Mouse (Mus musculus) layer of hippocampus, postnatal 14 days (tissue): ENCODE data around the gene Lpar1. TPM values are rescaled to one million over a fixed set of nuclear protein-coding genes. Genes with fewer than 3 reads are reported as not detected.

Experiments
- DNase-seq, 2 experiments: peaks; one replicate each; pipeline ENCODE4 v3.0.0; 2021 to 2022; ENCODE audit warnings: low spot score in 2 of 2, mixed read lengths in 1 of 2
- microRNA-seq, 2 experiments: library from miRNA; unstranded; fragments of <30 nt; microRNA quantifications; one replicate each; pipeline ENCODE4 v1.2.0; 2021
- total RNA-seq, 2 experiments: library from RNA; stranded (reverse); gene quantifications; 2 replicates each; pipeline ENCODE4 v1.2.3; 2021

The Lpar1 gene
- total RNA-seq, 2 experiments from 2014 or later = 19.2 to 20.9 TPM

DNA sequence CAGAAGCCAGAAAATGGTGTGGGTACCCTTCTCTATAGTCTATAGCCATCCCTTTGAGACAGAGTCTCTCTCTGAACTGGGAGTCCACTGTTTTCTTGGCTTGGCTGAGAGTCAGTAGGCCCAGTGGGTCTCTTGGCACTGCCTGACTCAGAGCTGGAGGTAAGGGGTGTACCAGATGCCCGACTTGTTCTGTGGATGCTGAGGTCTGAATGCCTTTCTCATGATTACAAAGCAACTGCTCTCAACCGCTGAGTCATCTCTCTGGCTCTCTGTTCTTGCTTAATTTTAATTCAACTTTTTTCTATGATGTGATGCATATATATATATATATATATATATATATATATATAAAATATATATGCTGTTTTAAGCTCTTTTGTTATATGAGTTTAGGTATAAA is 91.1 kb downstream of the Lpar1 start:
- DNase-seq = no peak

DNA sequence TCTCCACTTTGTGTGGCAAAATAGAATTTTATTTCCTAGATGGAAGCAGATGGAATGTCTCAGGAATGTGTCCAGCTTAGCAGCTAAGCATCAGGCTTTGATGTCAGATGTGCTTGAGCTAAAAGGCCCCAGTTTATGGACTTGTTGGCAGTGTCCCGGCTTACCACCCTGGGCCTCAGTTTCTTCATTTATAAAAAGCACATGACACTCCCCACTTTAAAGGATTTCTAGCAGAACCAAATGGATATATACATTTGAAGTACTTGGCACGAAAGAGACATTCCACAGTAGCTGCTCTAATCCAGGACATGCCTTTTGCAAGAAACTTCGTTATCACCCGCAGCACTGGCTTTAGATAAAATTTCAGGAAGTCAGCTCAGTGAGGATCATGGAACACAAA is 100.4 kb downstream of the Lpar1 start:
- no peak for DNase-seq

DNA sequence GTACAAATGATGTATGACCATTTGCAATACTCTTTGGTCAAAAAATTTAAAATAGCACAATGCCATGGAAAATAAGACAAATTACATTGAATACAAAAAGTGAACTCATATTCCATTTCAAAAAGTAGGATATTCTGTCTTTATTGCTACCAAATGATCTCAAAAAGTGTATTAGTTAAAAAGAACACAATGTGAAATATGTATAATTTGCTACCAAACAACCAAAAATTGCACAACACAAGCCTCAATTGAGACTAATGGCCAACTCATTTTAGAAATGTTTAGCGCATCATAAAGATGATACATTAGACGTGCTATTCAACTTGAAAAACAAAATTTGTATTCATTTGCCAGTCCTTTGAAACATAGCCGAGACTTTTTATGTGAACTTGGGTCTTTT is 104.9 kb downstream of the Lpar1 start:
- no peak for DNase-seq

DNA sequence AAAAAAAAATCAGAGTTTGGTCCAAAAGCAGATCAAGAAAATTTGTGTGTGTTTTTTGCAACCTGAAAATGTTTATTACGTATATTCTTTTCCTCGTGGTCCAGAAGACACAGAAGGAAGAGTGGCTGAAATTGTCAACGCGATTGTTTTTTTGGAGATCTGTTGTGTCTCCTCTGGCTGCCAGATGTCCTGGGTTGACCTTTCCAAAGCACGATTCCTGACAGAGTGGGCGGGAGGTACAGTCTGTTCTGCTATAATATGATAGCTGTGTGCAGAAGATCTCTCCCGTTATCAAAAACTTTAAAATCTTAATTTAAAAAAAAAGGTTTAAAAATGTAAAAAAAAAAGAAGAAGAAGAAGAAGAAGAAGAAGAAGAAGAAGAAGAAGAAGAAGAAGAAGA is 105.9 kb downstream of the Lpar1 start:
- DNase-seq = peak in 1 of 2 experiments; percentile 15

DNA sequence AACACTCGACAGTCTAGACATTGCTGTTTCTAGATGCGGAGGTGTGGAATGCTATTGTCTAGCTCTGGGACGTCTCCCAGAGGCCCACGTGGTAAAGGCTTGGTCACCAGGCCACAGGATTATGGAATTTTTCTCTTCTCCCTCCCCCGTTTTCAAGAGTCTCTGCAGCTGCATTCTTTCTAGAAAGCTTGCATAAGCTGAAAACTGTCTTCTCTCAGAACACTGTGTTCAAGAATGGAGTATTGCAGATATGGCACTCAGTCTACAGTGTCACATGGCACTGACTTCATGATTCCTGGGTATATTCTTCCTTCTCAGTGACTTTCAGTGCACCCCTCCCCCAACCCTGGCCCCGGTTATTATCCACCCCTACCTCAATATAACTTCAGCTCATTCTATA is 107.9 kb downstream of the Lpar1 start:
- DNase-seq = no peak

DNA sequence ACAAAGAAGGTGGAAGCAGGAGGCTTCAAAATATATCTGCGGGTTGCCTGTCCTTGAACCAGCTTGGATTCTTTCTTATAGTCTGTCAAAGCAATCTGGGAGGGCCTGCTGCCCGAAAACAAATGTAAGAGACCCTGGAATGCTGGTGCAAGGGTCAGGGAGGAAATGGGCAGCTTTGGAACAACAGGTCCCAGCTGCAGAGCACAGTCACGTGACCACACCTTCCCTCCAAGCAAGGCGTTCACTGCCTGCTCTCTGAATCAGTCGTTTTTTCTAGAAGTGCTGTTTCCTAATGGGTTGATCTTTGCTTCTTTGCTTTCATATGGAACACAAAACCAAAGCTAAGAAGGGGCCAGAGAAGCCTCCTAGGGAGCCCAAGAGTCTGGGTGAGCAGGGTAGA is 111.4 kb downstream of the Lpar1 start:
- DNase-seq = no peak

DNA sequence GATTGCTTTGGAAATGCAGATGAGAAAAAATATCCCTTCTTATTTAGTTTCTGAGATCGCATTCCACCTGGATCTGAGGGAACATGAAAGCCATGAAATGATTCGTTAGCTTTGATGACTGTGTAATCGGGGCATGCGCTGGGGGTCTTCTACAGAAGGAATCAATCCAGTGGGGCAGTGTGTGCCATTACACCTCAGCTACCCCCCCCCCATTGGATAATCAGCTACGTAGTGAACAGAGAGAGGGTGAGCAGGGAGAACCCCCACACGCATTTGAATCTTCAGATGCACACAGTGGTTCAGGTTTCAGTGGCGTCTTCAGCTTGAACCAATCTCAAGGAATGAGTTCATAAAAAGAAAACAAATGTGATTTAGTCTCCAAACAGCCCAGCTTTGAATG is 115.0 kb downstream of the Lpar1 start:
- DNase-seq = no peak

DNA sequence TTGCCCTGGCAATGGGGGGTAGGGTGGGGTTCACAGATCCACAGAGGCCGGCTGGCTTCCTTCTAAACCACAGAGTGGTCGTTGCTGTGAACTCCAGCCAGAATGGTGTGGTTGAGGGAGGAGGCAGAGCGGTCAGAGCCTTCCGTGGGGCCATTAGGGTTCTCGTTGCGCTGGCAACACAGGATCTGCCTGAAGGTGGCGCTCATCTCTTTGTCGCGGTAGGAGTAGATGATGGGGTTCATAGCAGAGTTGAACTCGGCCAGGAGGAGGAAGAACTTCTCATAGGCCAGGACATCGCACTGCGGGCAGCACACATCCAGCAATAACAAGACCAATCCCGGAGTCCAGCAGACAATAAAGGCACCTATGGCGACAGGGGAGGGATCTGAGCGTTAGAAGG is 116.4 kb downstream of the Lpar1 start:
- DNase-seq = no peak

DNA sequence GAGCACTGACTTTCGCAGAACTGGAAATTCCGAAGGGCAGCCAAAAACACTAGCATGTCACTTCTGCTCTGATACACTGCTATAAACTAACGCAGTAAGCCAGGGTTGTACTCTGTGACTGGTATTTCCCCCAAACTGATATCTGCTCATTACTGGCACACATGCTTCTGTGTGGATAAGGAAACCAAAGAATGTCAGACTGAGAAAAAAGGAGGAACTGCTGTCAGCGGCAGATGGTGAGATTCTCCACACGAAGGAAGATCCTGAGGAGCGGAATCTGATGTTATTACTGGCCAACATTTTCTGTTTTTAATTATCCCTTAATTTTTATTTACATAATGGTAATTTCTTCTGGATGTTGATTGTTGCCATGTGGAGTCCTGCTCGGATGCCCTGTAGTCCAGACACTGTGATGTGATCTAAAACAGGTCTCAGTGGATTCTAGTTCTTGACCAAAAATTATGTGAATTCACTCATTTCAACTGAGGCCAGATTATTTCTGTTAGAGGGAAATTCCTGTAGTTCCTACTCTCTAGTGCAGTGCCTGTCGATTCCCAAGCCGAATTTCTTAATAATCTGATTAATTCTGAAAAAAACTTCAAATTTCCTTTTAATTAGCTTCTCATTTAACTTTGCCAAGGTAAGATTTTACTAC is 130.3 kb downstream of the Lpar1 start:
- no peak for DNase-seq

DNA sequence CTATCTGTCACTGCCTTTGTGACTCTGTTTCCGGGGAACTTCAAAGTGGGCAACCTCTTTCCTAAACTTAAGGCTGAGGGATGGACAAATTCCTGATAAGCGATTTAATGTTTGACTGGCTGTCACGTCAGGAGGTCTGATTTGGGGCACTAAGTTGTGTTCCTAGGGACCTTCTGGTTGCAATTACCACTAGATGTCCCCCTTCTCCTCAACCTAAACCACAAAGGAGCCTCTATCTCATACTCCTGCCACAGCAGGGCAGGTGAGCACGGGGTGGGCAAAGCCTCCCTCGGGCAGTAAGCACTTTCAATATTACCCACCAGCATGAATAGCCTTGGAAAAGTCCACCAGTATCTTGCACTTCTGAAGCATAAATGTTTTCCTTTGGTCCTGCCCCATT is 134.5 kb downstream of the Lpar1 start:
- DNase-seq = no peak

DNA sequence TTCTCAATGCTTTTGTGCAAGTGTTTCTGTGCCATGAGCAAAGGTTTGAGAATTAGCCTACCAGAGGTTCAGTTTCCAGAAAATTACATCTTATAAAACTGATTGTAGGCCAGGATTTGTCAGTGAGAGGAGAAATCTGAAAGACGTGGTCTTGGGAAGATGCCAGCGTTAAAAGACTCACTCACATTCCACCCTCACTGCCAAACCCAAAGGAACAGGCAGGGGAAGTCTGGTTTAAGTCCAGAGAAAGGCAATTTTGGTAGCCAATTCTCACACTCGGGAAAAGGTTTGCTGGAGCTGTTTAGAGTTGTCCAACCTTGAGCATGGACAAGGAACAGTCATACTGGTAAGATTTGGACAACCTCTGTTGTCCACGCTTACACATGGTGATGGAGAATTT is 136.4 kb downstream of the Lpar1 start:
- DNase-seq = no peak

DNA sequence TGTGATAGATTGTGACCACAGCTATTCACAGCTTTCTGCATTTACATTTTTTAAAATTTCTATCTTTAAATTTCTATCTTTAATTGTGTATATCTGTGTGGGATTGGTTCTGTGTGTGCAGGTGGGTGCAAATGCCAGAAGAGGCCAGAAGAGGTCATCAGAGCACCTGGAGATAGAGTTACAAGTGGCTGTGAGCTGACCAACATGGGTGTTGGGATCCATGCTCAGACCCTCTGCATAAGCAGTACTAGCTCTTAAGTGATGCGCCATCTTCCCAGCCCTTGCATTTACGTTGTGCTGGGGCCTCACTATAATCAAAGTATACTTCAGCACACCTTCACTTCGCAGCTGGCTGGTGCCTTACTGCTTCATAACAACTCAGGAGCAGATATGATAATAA is 138.2 kb downstream of the Lpar1 start:
- DNase-seq = no peak

DNA sequence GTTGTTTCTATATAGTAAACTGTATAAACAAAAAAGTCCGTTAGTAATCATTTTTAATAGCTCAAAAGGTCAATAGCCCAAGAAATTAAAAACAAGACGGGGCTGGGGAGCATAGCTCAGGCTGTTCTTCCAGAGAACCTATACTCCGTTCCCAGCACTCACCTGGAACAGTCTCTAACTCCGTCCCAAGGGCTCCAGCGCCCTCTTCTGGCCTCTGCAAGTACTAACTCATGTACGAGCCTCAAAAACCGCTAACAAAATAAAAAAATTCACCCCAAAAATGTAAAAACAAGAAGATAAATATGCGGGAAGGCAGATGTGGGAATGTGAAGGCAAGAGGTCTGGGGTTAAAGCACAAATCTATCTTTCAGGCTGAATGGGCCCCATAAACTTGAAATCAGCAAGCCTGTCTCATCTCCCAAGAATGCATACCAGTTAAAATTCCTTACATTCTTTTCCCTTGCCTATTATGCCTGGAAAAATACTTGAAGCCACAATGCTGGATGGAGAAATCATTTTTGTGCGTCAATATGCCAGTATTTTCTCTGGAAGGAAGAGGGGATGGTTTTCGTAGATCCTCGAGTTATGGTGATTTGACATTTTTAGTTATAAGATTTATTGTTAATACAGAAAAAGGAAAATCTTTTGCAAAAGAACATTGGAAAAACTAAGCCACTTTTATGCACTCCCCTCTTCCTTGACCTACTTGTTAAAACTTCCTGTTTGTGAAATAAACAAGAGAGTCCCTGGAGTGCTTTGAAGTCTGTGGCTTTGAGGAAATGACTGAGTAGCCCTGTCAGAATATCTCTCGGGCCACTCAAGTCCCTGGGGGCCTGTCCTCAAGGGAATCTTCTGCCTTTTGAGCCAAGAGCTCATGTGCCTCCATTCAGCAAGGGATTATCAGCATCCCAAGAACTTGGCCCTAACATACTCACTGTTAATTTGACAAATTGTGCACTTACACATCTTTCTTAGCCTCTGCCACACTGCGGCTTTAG is 140.2 kb downstream of the Lpar1 start:
- DNase-seq = no peak

DNA sequence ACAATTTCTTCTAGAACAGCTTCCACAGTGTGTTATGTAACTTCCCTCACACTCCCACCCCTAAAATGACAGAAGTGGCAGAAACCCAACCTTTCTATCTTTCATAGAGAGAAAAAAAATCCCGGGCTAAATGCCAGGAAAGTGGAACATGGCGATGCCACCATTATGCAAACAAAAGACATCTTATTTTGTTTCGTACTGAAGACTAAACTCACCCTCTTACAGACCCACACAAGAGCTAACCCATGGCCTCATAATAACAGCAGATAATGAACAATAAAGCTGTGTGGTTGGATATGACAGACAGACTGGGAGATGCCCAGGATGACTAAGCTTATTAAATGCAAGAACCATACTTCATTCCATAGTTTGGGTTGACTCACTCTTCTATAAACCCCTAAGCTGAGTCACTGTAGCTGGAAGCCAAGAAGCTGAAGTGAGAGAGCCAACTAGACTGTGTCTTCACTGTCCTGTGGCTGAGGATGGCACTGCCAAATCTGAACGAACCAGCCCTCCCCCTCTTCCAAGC is 151.7 kb downstream of the Lpar1 start:
- DNase-seq = peak; percentile 9 to 31

DNA sequence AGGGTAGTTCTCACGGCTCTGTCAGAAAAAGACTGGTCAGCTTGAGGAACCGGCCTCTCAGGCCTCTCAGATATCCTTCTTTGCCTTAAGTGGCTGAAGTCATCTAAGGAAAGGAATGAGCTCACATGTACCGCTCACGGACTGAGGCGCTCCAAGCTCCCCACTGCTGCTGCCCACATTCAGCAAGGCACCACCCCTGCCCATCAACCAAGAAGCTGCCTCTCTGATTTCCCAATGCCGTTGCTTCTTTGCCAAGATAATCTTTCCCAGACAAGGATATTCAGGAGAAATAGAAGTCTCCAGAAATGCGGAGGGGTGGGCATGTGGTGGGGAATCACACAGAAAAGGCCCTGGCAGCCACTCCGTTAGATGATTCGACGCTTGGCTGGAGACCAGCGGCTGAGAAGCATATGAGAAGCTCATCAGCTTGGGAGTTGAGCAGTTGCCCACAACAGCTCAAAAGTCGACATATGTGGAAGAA is 152.8 kb downstream of the Lpar1 start:
- peak; percentile 63 to 82 for DNase-seq

Small RNA genes within 50 kb of the gene (microRNA-seq; reads per million reads assigned to microRNA genes)
- gene Mir3095 = 0 to 1.1 reads per million in 2 experiments

Other genes with a start within 250 kb of the Lpar1 start
- gene Olfr267, start 233.8 kb upstream of the Lpar1 start, total RNA-seq = under 1 TPM; 0.21 to 0.38 TPM